Mouse (Mus musculus): ENCODE measurements around the gene Nol4l.

Nol4l gene

DNA sequence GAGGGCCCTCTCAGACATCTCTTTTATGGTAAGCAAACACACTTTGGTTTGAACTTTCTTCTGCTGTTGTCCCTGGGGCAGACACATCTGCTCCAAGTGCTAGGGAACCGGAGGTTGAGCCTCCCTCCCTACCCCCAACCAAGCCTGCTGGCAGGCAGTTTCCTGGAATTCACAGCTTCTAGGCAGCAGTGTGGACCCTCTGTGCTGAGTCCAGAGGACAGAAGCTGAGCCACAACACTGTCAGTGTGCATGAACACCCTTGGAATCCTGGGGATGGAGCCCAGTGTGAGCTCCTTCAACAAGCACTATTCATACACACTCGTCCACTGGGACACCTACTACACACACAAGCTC is 92.5 kb downstream of the Nol4l start:
- DNase-seq: no peak

DNA sequence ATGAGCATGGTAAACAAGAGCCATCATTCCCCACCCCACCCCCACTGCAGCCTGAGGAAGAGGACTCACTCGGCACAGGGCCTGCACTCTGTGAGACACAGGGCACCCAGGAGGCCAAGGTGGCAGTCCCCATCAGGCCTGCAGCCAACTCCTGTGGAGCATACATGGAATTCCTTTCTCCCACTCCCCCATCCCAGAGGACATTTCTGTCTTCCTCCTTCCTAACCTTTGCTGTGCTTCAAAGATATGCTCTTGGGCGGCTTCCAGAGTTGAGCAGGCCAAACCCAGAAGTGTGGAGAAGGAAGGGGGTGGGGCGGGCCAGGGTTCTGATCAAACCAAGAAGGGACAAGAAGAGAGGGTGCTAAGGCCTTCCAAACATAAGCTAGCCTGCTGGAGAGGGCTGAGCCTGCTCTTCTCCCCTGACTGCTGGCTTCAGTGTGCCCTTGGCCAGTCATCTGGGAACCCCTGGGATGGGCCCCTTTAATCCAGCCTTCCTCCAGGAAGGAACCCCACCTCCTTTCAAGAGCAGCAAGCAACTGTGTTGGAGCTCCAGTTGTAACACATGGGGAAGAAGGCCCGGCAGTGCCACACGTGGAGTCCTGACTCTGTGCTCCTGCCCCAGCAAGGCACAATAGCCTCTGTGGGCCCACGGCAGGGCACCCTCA is 93.0 kb downstream of the Nol4l start:
- peak; percentile 97 for DNase-seq

DNA sequence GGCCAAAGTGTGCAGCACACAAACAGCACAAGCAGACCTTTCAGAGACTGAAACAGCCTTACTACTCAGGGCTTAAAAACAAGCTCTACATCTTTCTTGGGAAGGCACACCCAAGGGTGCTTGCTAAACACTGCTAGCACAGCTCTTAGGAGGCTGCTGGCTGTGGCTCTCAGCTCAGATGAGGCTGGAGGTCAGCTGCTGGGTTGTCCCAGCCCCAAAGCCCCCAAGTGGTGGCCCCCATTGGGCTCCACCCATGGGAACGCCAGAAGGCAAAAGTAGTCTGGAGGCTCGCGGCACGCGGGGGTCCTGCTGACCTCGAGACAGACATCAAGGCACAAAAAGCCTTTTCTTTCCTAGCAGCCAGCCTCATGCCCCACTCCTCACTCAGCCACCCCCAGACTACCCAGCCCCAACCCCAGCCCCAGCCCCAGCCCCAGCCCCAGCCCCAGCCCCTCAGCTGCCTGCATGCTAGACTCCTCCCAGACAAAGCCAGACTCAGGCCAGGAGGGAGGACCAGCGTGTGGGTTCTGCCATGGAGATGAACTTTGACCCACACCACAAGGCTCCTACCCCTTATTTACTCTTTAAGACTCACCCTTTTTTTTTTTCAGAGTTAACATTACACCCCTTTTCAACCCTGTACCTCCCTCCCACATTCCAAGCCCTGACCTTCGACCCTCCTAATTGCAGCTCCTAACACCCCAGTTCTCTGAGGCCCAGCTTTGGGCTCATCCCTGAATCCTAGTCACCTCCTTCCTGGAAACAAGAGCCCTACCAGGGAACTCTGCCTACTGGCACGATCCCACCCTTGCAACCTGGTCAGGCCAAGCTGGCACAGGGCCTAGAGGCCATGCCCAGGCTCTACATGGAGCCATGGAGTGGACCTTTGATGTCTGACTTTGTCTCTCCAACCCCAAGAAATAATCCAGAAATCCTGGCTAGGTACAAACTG is 94.6 kb downstream of the Nol4l start:
- DNase-seq: peak; percentile 93

DNA sequence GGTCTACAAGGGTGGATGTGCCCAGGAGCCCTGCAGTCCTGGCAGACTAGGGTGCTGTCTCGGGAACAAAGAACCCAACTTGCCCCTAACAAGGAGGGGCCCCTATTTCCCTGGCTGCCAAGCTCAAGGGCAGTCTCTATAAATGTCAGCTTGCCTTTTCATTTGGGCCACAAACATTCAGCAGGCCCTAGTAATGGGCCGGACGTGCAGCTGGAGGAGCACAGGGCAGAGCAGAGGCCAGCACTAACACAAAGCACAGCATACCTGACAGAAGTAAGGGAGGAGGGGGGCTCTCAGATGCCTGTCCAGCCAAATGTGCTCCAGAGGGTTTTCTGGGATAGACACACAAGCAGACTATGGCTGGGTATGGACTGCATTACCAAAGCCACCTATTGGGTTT is 95.9 kb downstream of the Nol4l start:
- no peak for DNase-seq

DNA sequence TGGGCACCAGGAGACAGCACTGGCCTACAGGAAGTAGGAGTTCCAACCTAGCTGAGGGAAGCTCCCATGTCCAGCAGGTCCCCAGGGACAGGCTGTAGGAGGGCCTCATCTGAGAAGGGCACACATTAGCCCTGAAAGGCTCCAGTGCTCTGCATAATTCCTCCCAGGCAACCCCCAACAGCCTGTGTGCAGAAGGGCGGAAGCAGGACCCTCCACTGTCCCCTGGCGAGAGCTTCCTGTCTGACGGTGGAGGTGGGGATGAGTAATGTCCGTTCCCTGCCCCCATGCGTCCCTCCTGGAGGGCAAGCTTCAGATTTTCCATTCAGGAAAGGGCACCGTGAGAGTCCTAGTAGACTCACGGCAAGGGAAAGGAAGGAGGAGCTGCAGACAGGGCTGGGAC is 97.3 kb downstream of the Nol4l start:
- peak; percentile 93 for DNase-seq

DNA sequence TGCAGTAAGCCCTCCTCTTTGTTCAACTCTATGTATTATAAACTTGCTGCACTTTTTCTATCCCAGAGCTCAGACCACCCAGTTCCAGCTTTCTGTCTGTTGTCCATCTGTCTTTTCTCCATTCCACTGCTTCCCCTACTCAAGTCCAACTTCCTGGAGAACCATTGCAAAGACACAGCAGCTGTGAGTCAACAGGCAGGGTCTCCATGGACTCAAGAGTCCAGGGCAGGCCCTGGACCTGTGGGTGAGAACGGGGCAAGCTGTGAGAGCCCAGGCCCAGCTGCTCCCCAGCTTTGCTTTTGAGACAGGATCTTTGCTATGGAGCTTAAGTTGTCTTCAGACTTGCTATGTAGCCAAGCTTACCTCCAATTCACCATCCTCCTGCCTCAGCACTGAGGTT is 99.2 kb downstream of the Nol4l start:
- DNase-seq: no peak

DNA sequence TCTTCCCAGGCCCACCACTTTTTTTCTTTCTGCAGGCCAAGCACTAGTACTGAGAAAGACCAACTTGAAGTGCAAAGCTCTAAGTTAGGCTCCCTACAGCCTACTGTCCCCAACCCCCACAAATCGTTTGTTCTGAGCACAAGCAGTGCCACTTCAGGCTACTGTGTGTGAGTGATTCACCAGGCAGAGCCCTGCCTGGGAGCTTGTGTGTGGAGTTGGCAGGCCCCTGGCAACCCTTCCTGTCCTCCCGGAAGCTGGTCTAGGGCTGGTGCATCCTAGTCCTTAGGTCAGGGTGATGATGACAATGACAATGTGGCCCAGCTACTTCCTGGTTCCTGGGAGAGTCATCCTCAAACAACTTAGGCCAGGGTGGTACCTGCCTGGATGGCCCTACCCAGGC is 101.3 kb downstream of the Nol4l start:
- DNase-seq: no peak

DNA sequence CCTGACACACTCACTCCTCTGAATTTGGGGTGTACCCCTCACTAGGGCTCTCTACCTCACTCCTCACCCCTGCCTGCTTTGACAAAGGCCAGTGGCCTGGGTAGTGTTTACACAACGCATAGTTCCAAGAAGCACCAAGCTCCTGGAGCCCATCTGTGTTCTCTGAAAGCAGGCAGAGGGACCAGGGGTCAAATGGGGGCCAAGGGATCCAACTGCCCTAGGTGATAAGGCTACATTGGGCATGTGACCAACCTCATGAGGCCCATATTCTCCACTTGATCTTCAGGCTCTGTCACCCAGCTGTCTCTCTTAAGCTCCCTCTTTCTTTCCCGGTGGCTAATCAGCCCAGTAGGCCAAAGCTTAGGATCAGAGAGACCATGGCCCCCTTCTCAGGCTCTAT is 102.8 kb downstream of the Nol4l start:
- DNase-seq: no peak

DNA sequence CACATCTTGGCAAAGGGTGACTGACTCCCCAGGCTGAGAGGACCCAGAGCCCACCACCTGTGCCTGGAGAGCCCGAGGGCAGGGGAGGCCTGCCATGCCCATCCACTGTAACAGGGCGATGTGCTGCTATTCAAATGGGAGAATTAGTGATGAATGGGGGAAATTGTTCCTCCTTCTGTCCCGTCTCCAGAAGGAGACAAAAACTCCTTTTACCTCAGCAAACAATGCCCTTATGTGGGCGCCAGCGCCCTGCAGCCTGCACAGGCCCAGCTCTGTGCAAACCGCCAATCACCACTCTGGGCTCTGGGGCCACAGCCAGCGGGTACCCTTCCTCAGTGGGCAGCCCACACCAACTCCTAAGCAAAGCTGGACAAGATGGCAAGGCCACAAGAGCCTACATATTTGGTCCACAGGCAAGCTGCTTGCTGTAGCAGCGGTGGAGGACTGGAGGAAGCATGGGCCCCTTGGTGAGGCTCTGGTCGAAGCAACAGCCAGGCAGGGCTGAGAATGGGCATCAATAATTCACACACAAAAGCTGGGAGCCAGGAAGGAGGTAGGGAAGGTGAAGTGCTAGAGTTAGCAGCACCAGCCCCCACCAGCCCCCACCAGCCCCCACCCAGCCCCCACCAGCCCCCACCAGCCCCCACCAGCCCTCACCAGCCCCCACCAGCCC is 103.6 kb downstream of the Nol4l start:
- DNase-seq: no peak

DNA sequence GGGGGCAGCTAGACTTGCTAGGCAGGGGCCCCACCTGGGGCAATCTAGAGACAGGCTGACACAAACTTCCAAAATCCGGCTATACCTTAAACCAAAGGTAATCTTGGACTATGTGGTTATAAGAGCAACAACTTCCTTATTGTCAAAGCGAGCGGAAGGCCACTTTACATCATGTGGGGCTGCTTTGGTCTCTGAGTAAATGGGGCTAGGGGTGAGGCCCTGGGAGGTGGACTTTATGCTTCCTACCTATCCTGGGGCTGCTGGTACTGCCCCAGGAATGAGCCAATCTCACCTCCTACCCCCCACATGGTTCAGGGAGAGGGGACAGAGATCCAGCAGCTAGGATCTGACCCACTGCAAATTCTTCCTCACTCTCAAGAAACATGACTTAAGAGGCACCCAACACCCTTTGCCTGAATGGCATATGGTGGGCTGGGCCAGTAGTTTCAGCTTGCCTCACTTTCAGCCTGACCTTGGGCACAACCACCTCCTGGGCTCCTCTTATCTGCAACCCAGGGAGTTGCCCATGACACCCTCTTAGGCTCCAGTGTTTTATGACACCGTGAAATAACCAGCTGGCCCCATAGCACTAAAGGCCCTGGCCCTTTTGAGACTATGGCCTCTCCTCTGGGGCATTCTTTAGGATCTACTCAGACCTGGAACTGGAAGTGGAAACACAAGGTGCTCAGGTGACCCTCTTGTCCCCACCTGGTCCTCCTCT is 104.5 kb downstream of the Nol4l start:
- DNase-seq: no peak

DNA sequence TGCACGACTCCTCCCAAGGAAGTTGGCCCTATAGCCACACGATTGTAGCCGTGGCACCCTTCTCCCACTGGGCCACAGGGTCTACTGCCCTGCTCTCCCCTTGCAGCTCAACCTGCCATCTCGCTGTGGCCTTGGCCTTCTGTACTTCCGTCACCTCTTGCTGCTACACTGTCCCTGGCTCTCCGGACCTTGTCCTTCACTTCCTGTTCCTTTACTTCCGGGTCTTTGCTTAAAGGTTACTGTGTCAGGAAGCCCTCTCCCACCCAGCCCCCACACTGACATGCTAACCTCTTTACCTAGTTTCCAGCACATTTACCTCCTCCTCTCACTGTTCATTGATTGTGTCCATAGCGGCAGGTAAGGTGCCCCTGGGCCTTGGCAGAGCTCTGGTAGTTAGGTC is 105.2 kb downstream of the Nol4l start:
- DNase-seq: no peak

DNA sequence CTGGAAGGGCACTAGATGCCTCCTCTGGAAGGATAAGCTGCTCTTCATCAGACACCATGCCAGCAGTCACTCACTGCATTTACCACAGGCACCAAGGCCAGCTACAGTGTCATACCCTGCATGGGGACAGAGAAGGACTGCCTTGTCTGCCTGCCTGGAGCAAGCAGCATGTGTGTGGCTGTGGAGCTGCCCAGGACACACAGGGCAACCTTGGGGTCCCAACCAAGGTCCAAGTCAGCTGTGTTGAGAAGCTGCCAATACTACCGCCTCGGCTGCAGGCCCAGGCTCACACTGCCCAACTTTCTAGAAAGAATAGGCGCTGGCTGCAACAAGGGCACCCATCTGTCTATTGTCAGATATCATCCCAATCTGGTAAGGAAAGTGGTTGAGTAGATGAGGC is 106.7 kb downstream of the Nol4l start:
- peak; percentile 97 for DNase-seq

DNA sequence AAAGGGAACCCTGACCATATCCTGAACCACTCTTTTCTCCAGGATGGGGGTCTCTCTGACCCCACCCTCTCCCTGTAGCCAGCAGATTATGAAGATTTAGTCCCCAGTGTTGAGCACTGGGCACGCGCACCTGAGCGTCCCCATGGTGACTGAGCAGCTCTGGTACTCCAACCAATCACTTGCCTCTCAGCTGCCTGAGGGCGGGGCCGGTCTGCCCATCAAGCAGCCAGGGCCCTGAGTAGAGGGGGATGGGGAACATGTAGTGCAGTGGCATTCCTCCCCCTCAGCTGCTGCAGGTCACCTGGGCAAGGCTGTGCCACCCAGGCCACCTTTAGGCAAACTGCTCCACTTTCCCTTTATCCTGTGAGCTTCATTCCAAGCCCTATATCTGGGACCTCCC is 107.7 kb downstream of the Nol4l start:
- no peak for DNase-seq

DNA sequence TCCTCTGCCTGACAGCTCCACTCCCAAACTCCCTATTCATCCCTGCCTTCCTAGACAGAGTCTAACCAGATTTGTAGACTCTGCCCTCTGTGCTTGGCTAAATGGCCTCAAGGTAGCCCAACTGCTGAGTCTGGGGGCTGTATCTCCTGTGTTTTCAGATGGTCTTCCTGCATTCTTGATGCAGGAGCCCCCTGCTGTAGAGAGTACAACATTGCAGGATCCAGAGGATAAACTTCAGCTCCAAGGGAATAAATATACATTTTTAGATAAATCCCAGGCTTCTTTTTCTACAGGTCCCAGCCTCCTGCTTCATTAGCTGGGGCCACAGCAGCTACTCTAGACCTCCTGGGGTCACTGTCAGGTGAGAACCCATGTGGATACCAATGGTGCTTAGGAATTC is 108.5 kb downstream of the Nol4l start:
- DNase-seq: no peak

DNA sequence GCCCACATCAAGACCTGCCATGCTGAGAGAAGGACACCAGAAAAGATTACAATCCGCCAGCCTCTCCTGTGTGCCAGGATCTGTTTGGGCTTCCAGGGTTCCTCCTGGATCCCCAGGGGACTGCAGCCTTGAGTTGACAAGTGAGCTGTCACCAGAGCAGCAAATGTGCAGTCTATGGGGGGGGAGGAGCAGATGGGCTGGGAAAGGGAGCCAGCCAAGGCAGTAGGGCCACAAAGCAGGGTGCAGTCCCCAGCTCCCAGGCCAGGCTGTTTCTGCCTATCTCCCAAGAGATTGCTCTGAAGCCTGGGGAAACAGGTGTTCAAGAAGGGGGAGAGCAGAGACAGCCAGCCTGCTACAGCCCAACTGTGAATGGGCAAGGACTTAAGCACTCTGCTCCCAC is 111.4 kb downstream of the Nol4l start:
- no peak for DNase-seq

DNA sequence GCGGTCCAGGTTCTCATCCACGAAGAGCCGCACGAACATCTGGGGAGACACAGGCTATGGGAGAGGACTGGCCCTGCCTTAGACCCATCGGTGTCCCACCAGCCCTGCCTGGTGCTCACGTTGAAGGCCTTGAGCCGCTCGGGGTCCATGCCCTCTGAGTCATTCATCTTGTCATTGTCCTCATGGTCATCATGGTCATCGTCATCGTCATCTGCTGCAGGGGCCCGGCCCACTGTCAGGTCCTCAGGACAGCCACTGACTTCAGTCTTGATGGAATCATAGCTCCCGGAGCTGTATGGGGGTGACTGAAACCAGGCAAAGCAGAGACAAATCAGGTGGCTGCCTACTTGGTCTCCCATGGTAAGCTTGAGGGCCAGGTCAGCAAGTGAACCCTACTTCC is 111.9 kb downstream of the Nol4l start:
- no peak for DNase-seq

DNA sequence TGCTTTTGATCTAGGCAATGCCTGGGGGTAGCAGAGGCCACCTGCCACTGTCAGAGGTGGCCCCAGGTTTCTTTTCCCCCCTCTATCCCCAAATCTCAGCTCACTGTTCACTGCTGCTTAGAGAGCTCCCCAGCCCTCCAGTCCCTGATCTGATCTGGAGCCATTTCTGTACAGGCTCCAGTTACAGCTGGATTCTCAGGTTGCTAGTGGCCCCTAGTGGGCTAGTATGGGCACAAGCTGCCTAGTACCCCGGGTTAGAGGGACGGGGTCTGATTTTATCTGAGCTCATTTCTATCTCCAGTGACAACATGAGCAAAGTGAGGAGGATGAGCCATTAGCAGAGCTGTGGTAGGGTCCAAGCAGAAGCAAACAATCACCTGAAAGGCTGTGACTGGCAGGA is 115.2 kb downstream of the Nol4l start:
- no peak for DNase-seq

DNA sequence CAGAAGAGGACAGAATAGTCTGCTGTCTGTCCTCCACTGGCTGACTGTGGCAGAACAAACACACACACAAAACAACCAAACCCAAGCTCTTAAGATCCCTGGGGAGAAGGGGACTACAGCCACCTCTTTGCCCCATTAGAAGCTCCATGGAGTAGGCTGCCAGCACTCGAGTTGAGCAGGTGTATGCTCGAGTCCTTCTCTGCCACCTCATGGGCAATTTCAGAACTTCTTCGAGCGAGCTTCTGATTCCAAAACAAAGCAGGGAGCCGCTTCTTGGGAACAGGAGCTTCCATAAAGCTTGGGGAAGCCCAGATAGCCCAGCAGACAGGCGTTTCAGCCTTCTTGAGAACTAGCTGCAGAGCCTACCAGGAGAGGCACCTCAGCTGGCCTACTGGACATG is 117.2 kb downstream of the Nol4l start:
- DNase-seq: no peak

DNA sequence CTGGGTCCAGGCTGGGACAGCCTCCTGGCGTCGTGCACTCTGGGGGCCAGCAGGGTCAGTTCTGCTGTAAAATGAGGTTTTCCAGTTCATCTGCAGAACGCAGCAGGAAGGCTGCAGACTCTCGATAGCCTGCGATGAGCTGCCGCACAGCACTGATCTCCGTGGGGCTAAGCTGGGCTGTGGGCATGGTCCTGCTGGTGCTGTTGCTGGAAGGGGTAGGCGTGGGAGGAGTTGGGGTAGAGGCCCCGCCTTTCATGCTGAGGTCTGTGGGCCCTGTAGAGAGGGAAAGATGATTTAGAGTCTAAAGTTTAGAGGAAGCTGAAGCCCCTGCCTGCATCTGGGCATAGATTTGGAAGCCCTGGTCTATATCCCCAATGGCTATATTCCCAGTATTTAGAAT is 118.2 kb downstream of the Nol4l start:
- no peak for DNase-seq

DNA sequence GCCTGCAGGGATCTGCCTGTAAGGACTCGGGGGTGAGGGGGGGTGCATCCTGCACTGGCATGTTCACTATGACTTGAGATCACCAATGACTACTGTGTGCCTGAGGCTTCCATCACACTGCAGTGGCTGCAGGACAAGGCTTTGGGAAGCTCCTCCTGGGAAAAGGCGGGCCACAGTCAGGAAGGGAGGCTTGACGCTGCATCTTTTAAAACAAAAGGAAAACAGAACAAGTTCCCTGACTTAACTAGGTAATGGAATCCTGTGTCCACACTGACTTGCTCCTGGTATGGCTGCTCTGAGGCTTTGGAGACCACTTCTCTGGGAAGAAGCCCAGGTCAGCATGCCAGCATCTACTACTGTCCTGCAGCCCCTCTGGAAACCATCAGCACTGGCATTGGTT is 120.8 kb downstream of the Nol4l start:
- DNase-seq: peak; percentile 93

DNA sequence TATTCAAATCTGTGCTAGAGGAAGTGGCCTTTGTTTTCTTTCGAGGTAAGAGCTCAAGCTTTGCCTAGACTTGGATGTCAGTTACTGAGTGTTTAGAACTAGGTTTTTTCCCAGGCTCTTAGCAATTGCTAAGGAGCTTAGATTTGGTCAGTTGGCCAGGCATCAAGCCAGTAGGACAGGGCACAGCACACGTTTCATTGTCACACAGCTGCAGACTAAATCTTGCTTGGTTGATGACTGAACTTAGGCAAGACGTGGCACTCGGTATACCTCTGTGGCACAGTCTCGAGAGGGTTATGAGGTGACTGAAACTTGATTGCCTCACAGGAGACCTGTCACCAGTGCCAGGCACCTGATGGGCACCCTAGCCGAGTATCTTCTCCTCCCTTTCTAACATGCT is 122.9 kb downstream of the Nol4l start:
- peak; percentile 59 for DNase-seq

DNA sequence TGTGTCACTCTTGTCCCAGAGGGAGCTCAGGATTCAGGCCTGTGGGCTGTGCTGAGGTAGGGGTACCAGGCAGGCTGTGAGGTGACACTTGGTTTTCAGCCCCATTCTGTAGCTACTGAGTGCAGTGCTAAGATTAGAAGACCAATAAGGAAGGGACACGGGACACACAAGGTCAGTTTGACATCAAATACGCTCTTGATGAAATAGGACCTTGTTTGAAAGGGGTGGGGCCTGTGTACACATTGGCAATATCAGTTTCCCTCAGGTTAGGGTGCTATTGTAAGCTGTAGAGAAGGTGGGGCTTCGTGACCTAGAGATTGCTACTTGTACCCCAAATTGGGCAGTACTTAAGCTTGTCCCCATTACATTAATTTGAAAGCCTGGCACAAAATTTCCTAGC is 124.9 kb downstream of the Nol4l start:
- DNase-seq: peak; percentile 78

DNA sequence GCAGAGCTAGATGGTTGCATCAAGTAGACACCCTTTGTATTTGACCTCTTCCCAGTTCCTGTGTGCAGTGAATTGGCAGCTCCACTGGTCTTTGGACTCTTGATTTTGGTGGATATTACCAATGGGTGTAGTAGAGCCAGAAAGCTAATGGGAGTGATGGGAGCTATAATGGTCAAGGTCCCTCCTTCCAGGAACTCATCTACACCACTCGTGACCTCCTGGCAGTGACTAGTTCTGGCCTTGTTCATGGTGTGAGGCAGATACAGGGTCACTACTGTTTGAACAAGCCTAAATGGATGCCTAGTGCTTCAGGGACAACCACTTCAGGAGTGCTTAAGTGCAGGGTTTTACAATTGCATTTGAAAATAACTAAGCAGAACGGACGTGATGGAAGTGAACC is 125.7 kb downstream of the Nol4l start:
- DNase-seq: peak; percentile 88
